Mouse (Mus musculus): ENCODE data around the gene Tdgf1. TPM values are rescaled to one million over a fixed set of nuclear protein-coding genes. Genes with fewer than 3 reads are reported as not detected.

Tdgf1 gene
- total and polyA plus RNA-seq, 3 experiments, result not detected

DNA sequence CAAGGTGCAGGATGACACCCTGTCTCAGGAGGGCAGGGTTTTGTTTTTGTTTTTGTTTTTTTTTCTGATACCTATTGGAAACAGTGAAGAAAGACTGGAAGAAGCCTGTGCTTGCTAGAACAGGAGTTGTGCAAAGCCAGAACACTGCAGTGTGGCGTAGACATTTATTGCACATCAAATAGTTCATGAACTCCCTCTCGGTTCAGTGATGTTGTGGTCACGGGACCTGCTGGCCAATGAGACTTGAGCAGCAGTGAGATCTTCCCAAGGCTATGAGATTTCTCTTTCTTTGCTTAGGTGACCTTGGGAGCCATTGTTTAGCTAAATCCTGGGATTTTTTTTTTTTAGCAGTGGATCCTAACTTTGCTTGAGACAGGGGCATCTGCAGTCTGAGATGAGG lies 42.1 kb upstream of the Tdgf1 start:
- Histone ChIP-seq H3K9me3 (replicated peaks; ENCODE audit: insufficient read depth, low read length) (no peaks in the 10 kb centered on the region), H3K9ac (ENCODE audit: control insufficient read depth, low read depth, low read length, poor library complexity, severe bottlenecking) (no peak overlapping the region), H3K79me2 (ENCODE audit: control insufficient read depth, insufficient read depth, low read length, poor library complexity) (no peaks in the 10 kb centered on the region), H3K27ac (ENCODE audit: control insufficient read depth, low read depth, low read length) (no peak overlapping the region), H3K4me3 (ENCODE audit: control insufficient read depth in 1 of 2, insufficient read depth in 1 of 2, low read depth in 2 of 2, low read length in 2 of 2) (no peak overlapping the region), H3K36me3 (ENCODE audit: control insufficient read depth in 1 of 2, insufficient read depth in 2 of 2, low read length in 2 of 2) (no peaks in the 10 kb centered on the region), H3K27me3 (ENCODE audit: control insufficient read depth in 1 of 2, insufficient read depth in 2 of 2, low read length in 2 of 2) (no peaks in the 10 kb centered on the region), H3K4me1 (ENCODE audit: control insufficient read depth in 1 of 2, insufficient read depth in 2 of 2, low read length in 2 of 2) (no peaks in the 10 kb centered on the region)
- TF ChIP-seq SMC3 (IDR thresholded peaks at IDR 0.05; ENCODE audit: low read depth, low read length) (no peak), MYB (IDR thresholded peaks at IDR 0.05; ENCODE audit: low read depth, low read length) (no peak), GABPA (IDR thresholded peaks at IDR 0.05; ENCODE audit: low read depth, low read length) (no peak), MYC (IDR thresholded peaks at IDR 0.05; ENCODE audit: low read depth, low read length) (no peak), CHD1 (IDR thresholded peaks at IDR 0.05; ENCODE audit: low read depth, low read length) (no peak), USF1 (IDR thresholded peaks at IDR 0.05; ENCODE audit: low read depth, low read length) (no peak), GATA1 (IDR thresholded peaks at IDR 0.05; ENCODE audit: low read depth, low read length) (no peak), TCF12 (IDR thresholded peaks at IDR 0.05; ENCODE audit: low read depth, low read length) (no peak), JUND (IDR thresholded peaks at IDR 0.05; ENCODE audit: low read depth, low read length) (no peak), SIN3A (IDR thresholded peaks at IDR 0.05; ENCODE audit: low read length) (no peak), UBTF (IDR thresholded peaks at IDR 0.05; ENCODE audit: borderline replicate concordance, insufficient read depth, low read depth, low read length) (no peak), RAD21 (IDR thresholded peaks at IDR 0.05; ENCODE audit: low read depth, low read length) (no peak), ELF1 (IDR thresholded peaks at IDR 0.05; ENCODE audit: low read depth, low read length) (no peak), CHD2 (IDR thresholded peaks at IDR 0.05; ENCODE audit: low read length) (no peak), ZNF384 (IDR thresholded peaks at IDR 0.05; ENCODE audit: low read depth, low read length) (no peak), MAX (IDR thresholded peaks at IDR 0.05; ENCODE audit: low read length) (no peak), E2F4 (IDR thresholded peaks at IDR 0.05; ENCODE audit: borderline replicate concordance, low read depth, low read length) (no peak), ZKSCAN1 (IDR thresholded peaks at IDR 0.05; ENCODE audit: low read depth, low read length) (no peak), ZC3H11A (IDR thresholded peaks at IDR 0.05; ENCODE audit: low read depth, low read length) (no peak)
- DNase-seq (ENCODE audit: low read depth, low spot score), result no peak

DNA sequence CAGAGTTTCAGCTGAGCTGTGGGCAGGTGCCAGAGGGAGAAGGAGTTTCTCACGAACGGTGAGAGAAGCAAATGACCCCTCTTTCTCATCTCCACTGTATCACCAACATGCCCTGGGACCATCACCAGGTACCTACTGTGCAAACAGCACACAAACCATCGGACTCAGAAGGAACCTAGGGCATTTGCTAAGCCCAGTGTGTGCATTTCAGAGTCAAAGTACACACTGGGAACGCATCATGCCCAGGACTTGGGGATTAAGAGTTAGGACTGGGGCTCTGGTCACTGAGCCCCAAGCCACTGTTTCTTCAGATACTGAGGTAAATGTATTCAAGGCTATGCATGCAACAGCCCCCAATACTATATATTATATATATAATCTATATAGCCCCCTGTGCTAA lies 41.4 kb upstream of the Tdgf1 start:
- H3K36me3 ChIP-seq (ENCODE audit: control insufficient read depth in 1 of 2, insufficient read depth in 2 of 2, low read length in 2 of 2), result no peaks in the 10 kb centered on the region
- no peak for DNase-seq (ENCODE audit: low read depth, low spot score)
- TF ChIP-seq TBP (IDR thresholded peaks at IDR 0.05; ENCODE audit: low read depth, low read length) (no peak), MYB (IDR thresholded peaks at IDR 0.05; ENCODE audit: low read depth, low read length) (no peak), MAZ (IDR thresholded peaks at IDR 0.05; ENCODE audit: low read depth, low read length) (no peak), CTCF (IDR thresholded peaks at IDR 0.05 in 2 of 3, conservative IDR thresholded peaks at IDR 0.05 in 1 of 3; ENCODE audit: control insufficient read depth in 1 of 3, insufficient read depth in 1 of 3, low read depth in 2 of 3, low read length in 3 of 3, poor library complexity in 1 of 3, severe bottlenecking in 1 of 3) (no peak), GABPA (IDR thresholded peaks at IDR 0.05; ENCODE audit: low read depth, low read length) (no peak), NRF1 (IDR thresholded peaks at IDR 0.05; ENCODE audit: insufficient read depth, low read depth, low read length, poor library complexity, severe bottlenecking) (no peak), TAL1 (IDR thresholded peaks at IDR 0.05; ENCODE audit: low read length) (no peak), KAT2A (conservative IDR thresholded peaks at IDR 0.05; ENCODE audit: low read depth, low read length) (no peak), SIN3A (IDR thresholded peaks at IDR 0.05; ENCODE audit: low read length) (no peak), ZC3H11A (IDR thresholded peaks at IDR 0.05; ENCODE audit: low read depth, low read length) (no peak), SMC3 (IDR thresholded peaks at IDR 0.05; ENCODE audit: low read depth, low read length) (no peak), EP300 (IDR thresholded peaks at IDR 0.05; ENCODE audit: low read depth in 1 of 2, low read length in 2 of 2) (no peak), MEF2A (IDR thresholded peaks at IDR 0.05; ENCODE audit: extremely low read depth, insufficient replicate concordance, low read depth, low read length, poor library complexity, severe bottlenecking) (no peak), POLR2AphosphoS2 (IDR thresholded peaks at IDR 0.05; ENCODE audit: low read length) (no peak), MYC (IDR thresholded peaks at IDR 0.05; ENCODE audit: low read depth, low read length) (no peak), USF1 (IDR thresholded peaks at IDR 0.05; ENCODE audit: low read depth, low read length) (no peak), MAX (IDR thresholded peaks at IDR 0.05; ENCODE audit: low read length) (no peak)
- H3K4me3 ChIP-seq (ENCODE audit: control insufficient read depth in 1 of 2, insufficient read depth in 1 of 2, low read depth in 2 of 2, low read length in 2 of 2), result no peak overlapping the region
- no peaks in the 10 kb centered on the region for H3K27me3 ChIP-seq (ENCODE audit: control insufficient read depth in 1 of 2, insufficient read depth in 2 of 2, low read length in 2 of 2)
- no peaks in the 10 kb centered on the region for H3K4me1 ChIP-seq (ENCODE audit: control insufficient read depth in 1 of 2, insufficient read depth in 2 of 2, low read length in 2 of 2)
- no peaks in the 10 kb centered on the region for H3K79me2 ChIP-seq (ENCODE audit: control insufficient read depth, insufficient read depth, low read length, poor library complexity)
- no peaks in the 10 kb centered on the region for H3K9me3 ChIP-seq (replicated peaks; ENCODE audit: insufficient read depth, low read length)
- no peak overlapping the region for H3K27ac ChIP-seq (ENCODE audit: control insufficient read depth, low read depth, low read length)
- no peak overlapping the region for H3K9ac ChIP-seq (ENCODE audit: control insufficient read depth, low read depth, low read length, poor library complexity, severe bottlenecking)

Data from MEL (cell line).